Mouse (Mus musculus): ENCODE data around the gene Casc3.

- TF ChIP-seq ELF1 (IDR thresholded peaks at IDR 0.05; ENCODE audit: low read depth, low read length) (no peak), SMC3 (IDR thresholded peaks at IDR 0.05; ENCODE audit: low read depth, low read length) (no peak), ZC3H11A (IDR thresholded peaks at IDR 0.05; ENCODE audit: low read depth, low read length) (no peak), POLR2A (IDR thresholded peaks at IDR 0.05; ENCODE audit: low read depth, low read length) (no peak), CTCF (conservative IDR thresholded peaks at IDR 0.05 in 1 of 2, IDR thresholded peaks at IDR 0.05 in 1 of 2; ENCODE audit: low read depth in 2 of 2, low read length in 2 of 2) (no peak), CHD2 (IDR thresholded peaks at IDR 0.05; ENCODE audit: low read length) (no peak), MAZ (IDR thresholded peaks at IDR 0.05; ENCODE audit: low read depth, low read length) (no peak), E2F4 (IDR thresholded peaks at IDR 0.05; ENCODE audit: insufficient replicate concordance, low read depth, low read length) (no peak)
These were observed 39.0 kb upstream of the Casc3 start for GRCm38 (mm10) chr11:98765421-98766309.

All from CH12.LX (cell line).